Mouse (Mus musculus): ENCODE data around the gene Entpd2. TPM values are rescaled to one million over a fixed set of nuclear protein-coding genes. Genes with fewer than 3 reads are reported as not detected.

Gene Entpd2
- total RNA-seq (2021), result 10 to 100 TPM; 14.6 to 16.6 TPM
- long read RNA-seq, experiment 1, transcript Entpd2-201 (9 exons, 1,935 nt), result major isoform, 21 of 25 reads
- long read RNA-seq, experiment 1, partial matches to known transcripts, result 2 of 25 reads
- long read RNA-seq, experiment 1, other reads (novel, unspliced or antisense), result 2 of 25 reads
- long read RNA-seq, experiment 2, transcript Entpd2-201 (9 exons, 1,935 nt), result major isoform, 19 of 21 reads
- long read RNA-seq, experiment 2, partial matches to known transcripts, result 0 of 21 reads
- long read RNA-seq, experiment 2, other reads (novel, unspliced or antisense), result 2 of 21 reads

- peak within 1 kb of the TSS; percentile 56 for H3K4me3 ChIP-seq
- peak within 1 kb of the TSS; percentile 77 for H3K27ac ChIP-seq
- DNase-seq (ENCODE audit: low spot score in 2 of 2), result no peak
- peak; percentile 42; the same call in 1 of the 2 replicates for TF ChIP-seq CTCF (conservative IDR thresholded peaks at IDR 0.05)
Measured at GRCm38 (mm10) chr2:25395721-25396596, at the start of gene Entpd2. Entpd2 (plus strand) TSS chr2:25395874.

GRCm38 (mm10) chr2:25348162-25348561 lies 47.5 kb upstream of the Entpd2 start:
- Histone ChIP-seq H3K4me3 (no peak overlapping the region), H3K27ac (no peak overlapping the region)
- no peak for DNase-seq (ENCODE audit: low spot score in 2 of 2)
- no peak for TF ChIP-seq CTCF (conservative IDR thresholded peaks at IDR 0.05)

- no peak for DNase-seq (ENCODE audit: low spot score in 2 of 2)
- no peak overlapping the region for H3K27ac ChIP-seq
- H3K4me3 ChIP-seq, result no peak overlapping the region
- no peak for TF ChIP-seq CTCF (conservative IDR thresholded peaks at IDR 0.05)
Measured at GRCm38 (mm10) chr2:25349499-25349898, 46.2 kb upstream of the Entpd2 start.

GRCm38 (mm10) chr2:25350701-25351100 lies 45.0 kb upstream of the Entpd2 start:
- no peak overlapping the region for H3K4me3 ChIP-seq
- no peak for TF ChIP-seq CTCF (conservative IDR thresholded peaks at IDR 0.05)
- DNase-seq (ENCODE audit: low spot score in 2 of 2), result no peak
- no peak overlapping the region for H3K27ac ChIP-seq

- H3K4me3 ChIP-seq, result no peak overlapping the region
- no peak for TF ChIP-seq CTCF (conservative IDR thresholded peaks at IDR 0.05)
- no peak for DNase-seq (ENCODE audit: low spot score in 2 of 2)
- H3K27ac ChIP-seq, result no peak overlapping the region
Measured at GRCm38 (mm10) chr2:25354211-25354610, 41.5 kb upstream of the Entpd2 start.

GRCm38 (mm10) chr2:25355419-25356066 lies 40.1 kb upstream of the Entpd2 start:
- TF ChIP-seq CTCF (conservative IDR thresholded peaks at IDR 0.05), result no peak
- no peak for DNase-seq (ENCODE audit: low spot score in 2 of 2)

GRCm38 (mm10) chr2:25356208-25357079 lies 39.2 kb upstream of the Entpd2 start, which contains the start of gene Dpp7:
Dpp7 (minus strand) TSS chr2:25356359.
- no peak for TF ChIP-seq CTCF (conservative IDR thresholded peaks at IDR 0.05)
- DNase-seq (ENCODE audit: low spot score in 2 of 2), result peak; percentile 82 to 87
- Histone ChIP-seq H3K27ac (peak within 1 kb of the TSS; percentile 72), H3K4me3 (peak within 1 kb of the TSS; percentile 76)

More at GRCm38 (mm10) chr2:25355419-25356066, 40.1 kb upstream of the Entpd2 start:
- Histone ChIP-seq H3K4me3 (peak overlapping the region; percentile 76), H3K27ac (peak overlapping the region; percentile 72; the same call in 1 of the 2 replicates)

GRCm38 (mm10) chr2:25359848-25360247 lies 35.8 kb upstream of the Entpd2 start:
- Histone ChIP-seq H3K27ac (no peak overlapping the region), H3K4me3 (no peak overlapping the region)
- DNase-seq (ENCODE audit: low spot score in 2 of 2), result no peak
- TF ChIP-seq CTCF (conservative IDR thresholded peaks at IDR 0.05), result no peak

GRCm38 (mm10) chr2:25363478-25364178 lies 32.0 kb upstream of the Entpd2 start:
- H3K4me3 ChIP-seq, result no peak overlapping the region

GRCm38 (mm10) chr2:25364313-25364712 lies 31.4 kb upstream of the Entpd2 start:
- no peak for DNase-seq (ENCODE audit: low spot score in 2 of 2)
- Histone ChIP-seq H3K27ac (no peak overlapping the region), H3K4me3 (no peak overlapping the region)
- TF ChIP-seq CTCF (conservative IDR thresholded peaks at IDR 0.05), result no peak

More at GRCm38 (mm10) chr2:25363478-25364178, 32.0 kb upstream of the Entpd2 start:
- TF ChIP-seq CTCF (conservative IDR thresholded peaks at IDR 0.05), result no peak
- no peak for DNase-seq (ENCODE audit: low spot score in 2 of 2)
- no peak overlapping the region for H3K27ac ChIP-seq

GRCm38 (mm10) chr2:25364761-25365090 lies 30.9 kb upstream of the Entpd2 start:
- H3K4me3 ChIP-seq, result peak overlapping the region; percentile 78
- 0 out of 2 replicates have a peak overlapping the region, but pooled peaks have one; percentile 76 for H3K27ac ChIP-seq
- no peak for DNase-seq (ENCODE audit: low spot score in 2 of 2)
- no peak for TF ChIP-seq CTCF (conservative IDR thresholded peaks at IDR 0.05)

All from layer of hippocampus, adult 2 months (tissue).